Mouse (Mus musculus): ENCODE results near the gene Ppard. TPM values are rescaled to one million over a fixed set of nuclear protein-coding genes. Genes with fewer than 3 reads are reported as not detected.

Gene Ppard
- polyA plus RNA-seq, 1 experiment, result 28.0 TPM

DNA sequence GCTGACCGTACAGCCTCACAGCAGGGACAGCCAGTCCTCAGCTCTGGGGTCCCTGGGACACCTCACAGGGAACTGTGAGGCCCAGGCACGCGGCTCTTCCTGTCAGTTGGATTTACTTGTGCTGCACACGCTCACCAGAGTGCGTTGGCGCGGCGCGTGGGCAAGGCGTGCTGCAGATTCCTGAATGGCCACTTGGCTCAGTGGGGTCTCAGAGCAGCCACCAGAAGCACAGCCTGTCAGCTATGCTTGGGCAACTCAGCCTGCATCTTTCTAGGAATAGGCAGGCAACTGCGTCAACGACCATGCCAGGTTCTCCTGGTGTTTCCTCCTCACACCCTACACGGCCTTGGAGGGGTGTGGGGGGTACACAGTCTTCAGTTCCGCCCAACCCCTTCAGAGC lies 44.7 kb downstream of the Ppard start:
- Histone ChIP-seq H3K27me3 (replicated peaks; ENCODE audit: control insufficient read depth, insufficient read depth, low read length) (no peaks in the 10 kb centered on the region), H3K4me3 (ENCODE audit: insufficient read depth, low read depth, low read length) (no peak overlapping the region), H3K36me3 (ENCODE audit: control insufficient read depth, insufficient read depth, low read length) (no peaks in the 10 kb centered on the region), H3K27ac (ENCODE audit: insufficient read depth, low read depth, low read length) (no peak overlapping the region), H3K4me1 (ENCODE audit: control insufficient read depth, insufficient read depth, low read length) (peaks cover 30% of the 10 kb centered on the region)
- DNase-seq, result no peak
- WGBS, result 79% methylated on average over 14 of the region's 14 CpGs
- TF ChIP-seq POLR2A (IDR thresholded peaks at IDR 0.05; ENCODE audit: low read depth, low read length) (no peak), CTCF (conservative IDR thresholded peaks at IDR 0.05; ENCODE audit: insufficient read depth, insufficient read length, low read depth, low read length) (no peak)

DNA sequence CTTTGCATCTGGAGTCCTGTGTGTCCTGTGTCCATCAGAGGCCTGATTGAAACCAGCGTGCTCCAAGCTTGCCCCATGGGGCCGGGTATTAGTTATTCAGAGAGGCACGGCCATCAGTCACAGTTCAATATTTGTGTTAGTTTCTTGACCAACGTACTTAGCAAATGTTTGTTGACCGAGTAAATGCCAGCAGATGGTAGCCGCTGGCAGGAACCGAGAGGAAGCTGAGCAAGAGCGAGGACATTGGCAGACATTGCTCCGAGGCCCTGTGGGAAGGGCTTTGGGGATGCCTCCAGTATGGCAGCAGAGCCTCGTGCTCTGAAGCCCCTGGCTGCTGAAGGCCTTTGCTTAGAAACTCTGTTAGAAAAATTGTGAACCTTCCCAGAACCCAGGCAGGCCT lies 45.2 kb downstream of the Ppard start:
- 75% methylated on average over 10 of the region's 10 CpGs for WGBS
- no peaks in the 10 kb centered on the region for H3K36me3 ChIP-seq (ENCODE audit: control insufficient read depth, insufficient read depth, low read length)
- no peak overlapping the region for H3K4me3 ChIP-seq (ENCODE audit: insufficient read depth, low read depth, low read length)
- no peak for DNase-seq
- no peak overlapping the region for H3K27ac ChIP-seq (ENCODE audit: insufficient read depth, low read depth, low read length)
- H3K27me3 ChIP-seq (replicated peaks; ENCODE audit: control insufficient read depth, insufficient read depth, low read length), result no peaks in the 10 kb centered on the region
- peaks cover 33% of the 10 kb centered on the region for H3K4me1 ChIP-seq (ENCODE audit: control insufficient read depth, insufficient read depth, low read length)
- TF ChIP-seq POLR2A (IDR thresholded peaks at IDR 0.05; ENCODE audit: low read depth, low read length) (no peak), CTCF (conservative IDR thresholded peaks at IDR 0.05; ENCODE audit: insufficient read depth, insufficient read length, low read depth, low read length) (no peak)

DNA sequence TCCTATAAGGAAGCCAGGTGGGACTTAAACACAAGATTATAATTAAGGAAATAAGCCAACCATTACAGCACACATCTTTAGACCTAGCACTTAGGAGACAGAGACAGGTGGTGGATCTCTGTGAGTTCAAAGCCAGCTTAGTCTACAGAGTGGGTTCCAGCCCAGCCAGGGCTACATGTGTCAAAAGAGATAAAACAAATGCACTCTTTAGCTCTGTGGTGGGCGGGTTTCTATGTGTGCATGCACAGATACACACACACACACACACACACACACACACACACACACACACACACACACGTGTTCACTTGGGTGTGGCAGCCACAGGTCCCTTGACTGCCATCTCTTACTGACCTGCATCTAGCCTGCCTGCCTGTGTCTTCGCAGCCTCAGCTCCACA lies 45.7 kb downstream of the Ppard start:
- Histone ChIP-seq H3K36me3 (ENCODE audit: control insufficient read depth, insufficient read depth, low read length) (no peaks in the 10 kb centered on the region), H3K4me1 (ENCODE audit: control insufficient read depth, insufficient read depth, low read length) (peaks cover 37% of the 10 kb centered on the region), H3K27me3 (replicated peaks; ENCODE audit: control insufficient read depth, insufficient read depth, low read length) (no peaks in the 10 kb centered on the region), H3K27ac (ENCODE audit: insufficient read depth, low read depth, low read length) (no peak overlapping the region), H3K4me3 (ENCODE audit: insufficient read depth, low read depth, low read length) (no peak overlapping the region)
- TF ChIP-seq POLR2A (IDR thresholded peaks at IDR 0.05; ENCODE audit: low read depth, low read length) (no peak), CTCF (conservative IDR thresholded peaks at IDR 0.05; ENCODE audit: insufficient read depth, insufficient read length, low read depth, low read length) (no peak)
- 90% methylated on average over 3 of the region's 3 CpGs for WGBS
- DNase-seq, result no peak

DNA sequence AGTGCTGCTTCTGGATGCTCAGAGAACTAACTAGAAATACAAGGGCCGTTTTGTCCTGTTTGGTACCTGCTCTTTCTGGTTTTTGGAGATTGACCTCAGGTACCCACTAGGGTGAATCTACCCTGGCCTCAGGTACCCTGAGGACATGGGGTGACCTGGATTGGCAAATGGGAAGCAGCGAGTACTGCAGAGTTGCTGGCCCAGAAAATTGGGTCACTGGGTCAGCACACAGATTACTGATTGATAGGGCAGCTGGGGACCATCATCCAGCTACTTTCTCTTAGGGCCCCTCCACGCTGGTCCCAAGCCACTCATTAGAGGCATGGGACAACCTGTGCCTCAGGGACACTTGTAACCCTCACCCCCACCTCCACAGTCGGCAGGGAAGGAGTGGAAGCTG lies 46.7 kb downstream of the Ppard start:
- 16% methylated on average over 4 of the region's 4 CpGs for WGBS
- TF ChIP-seq POLR2A (IDR thresholded peaks at IDR 0.05; ENCODE audit: low read depth, low read length) (no peak), CTCF (conservative IDR thresholded peaks at IDR 0.05; ENCODE audit: insufficient read depth, insufficient read length, low read depth, low read length) (no peak)
- no peaks in the 10 kb centered on the region for H3K27me3 ChIP-seq (replicated peaks; ENCODE audit: control insufficient read depth, insufficient read depth, low read length)
- peak; percentile 84 for DNase-seq
- H3K4me1 ChIP-seq (ENCODE audit: control insufficient read depth, insufficient read depth, low read length), result peaks cover 41% of the 10 kb centered on the region
- no peak overlapping the region for H3K27ac ChIP-seq (ENCODE audit: insufficient read depth, low read depth, low read length)
- H3K36me3 ChIP-seq (ENCODE audit: control insufficient read depth, insufficient read depth, low read length), result no peaks in the 10 kb centered on the region
- no peak overlapping the region for H3K4me3 ChIP-seq (ENCODE audit: insufficient read depth, low read depth, low read length)

DNA sequence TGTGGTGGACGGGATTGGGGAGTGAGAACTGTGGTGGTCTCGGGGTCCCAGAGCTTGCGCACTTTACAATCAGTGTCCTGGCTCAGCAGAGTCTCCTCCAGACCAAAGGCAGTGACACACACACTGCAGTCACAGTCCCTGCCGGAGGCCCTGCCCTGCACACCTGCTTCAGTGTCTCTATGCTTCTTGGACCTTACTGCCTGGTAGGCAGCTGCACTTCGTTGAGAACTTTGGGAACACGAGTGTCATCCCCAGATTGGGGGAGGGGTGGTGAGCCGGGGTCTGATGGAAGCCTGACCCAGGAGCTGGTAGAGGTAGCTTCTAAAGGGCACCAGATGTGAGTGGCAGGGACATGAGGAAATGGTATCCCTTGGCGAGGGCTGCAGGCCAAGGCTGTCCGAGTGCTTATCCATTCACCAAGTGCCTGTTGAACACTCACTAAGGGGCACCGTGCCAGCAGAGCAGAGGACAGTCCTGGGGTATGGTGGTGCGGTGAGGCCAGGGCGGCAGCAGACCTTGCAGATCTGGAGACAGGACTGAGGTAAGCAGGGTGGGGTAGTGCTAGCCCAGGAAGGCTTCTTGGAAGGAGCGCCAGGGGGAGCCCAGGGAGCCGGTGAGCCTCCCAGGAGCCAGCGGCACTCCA lies 47.4 kb downstream of the Ppard start:
- no peaks in the 10 kb centered on the region for H3K36me3 ChIP-seq (ENCODE audit: control insufficient read depth, insufficient read depth, low read length)
- WGBS, result 47% methylated on average over 15 of the region's 15 CpGs
- H3K27me3 ChIP-seq (replicated peaks; ENCODE audit: control insufficient read depth, insufficient read depth, low read length), result no peaks in the 10 kb centered on the region
- H3K4me3 ChIP-seq (ENCODE audit: insufficient read depth, low read depth, low read length), result peak overlapping the region; percentile 3; the same call in 1 of the 2 replicates
- peak; percentile 94 for DNase-seq
- H3K4me1 ChIP-seq (ENCODE audit: control insufficient read depth, insufficient read depth, low read length), result peaks cover 41% of the 10 kb centered on the region
- TF ChIP-seq POLR2A (IDR thresholded peaks at IDR 0.05; ENCODE audit: low read depth, low read length) (no peak), CTCF (conservative IDR thresholded peaks at IDR 0.05; ENCODE audit: insufficient read depth, insufficient read length, low read depth, low read length) (no peak)
- no peak overlapping the region for H3K27ac ChIP-seq (ENCODE audit: insufficient read depth, low read depth, low read length)

DNA sequence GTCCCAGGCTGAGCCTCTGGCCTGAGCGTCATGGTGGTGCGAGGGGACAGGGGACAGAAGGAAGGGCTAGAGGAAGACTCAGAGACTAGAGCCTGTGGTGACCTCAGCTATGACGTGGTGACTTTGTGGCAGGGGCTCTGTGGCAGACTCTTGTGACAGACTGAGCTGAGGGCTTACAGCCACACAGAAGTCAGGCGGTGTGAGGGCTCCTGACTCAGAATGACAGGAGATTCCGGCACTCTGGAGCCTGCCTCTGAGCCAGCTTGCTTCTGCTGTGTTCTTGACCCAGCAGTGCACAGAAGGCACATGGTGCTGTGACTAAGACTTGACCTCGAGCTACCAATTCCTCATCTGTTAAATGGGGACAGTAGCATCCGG lies 47.9 kb downstream of the Ppard start:
- WGBS, result 46% methylated on average over 7 of the region's 7 CpGs
- peak overlapping the region; percentile 3; the same call in 1 of the 2 replicates for H3K4me3 ChIP-seq (ENCODE audit: insufficient read depth, low read depth, low read length)
- no peak overlapping the region for H3K27ac ChIP-seq (ENCODE audit: insufficient read depth, low read depth, low read length)

DNA sequence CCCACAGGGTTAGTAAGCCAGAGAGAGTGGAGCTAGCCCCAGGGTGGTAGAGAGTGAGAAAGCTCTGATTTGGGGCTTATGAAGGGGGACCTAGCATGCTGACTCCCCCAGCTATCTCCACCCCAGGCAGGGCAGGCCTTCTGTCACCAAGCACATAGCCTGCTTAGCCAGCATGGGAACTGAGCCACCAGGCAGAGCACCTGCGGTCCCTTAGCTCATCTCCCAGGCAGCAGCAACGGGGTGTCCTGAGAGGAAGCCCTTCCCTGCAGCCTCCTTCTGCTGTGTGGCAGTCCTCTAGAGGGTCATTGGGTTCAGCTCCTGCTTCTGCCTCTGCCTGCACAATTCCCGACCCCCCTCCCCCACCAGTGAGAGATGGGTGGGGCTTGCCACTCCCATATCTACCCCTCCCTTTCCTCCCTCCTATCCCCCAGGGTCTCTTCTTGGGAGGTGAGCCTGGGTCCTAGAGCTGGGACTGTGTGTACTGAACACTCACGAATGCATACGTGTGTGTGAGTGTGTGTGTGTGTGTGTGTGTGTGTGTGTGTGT lies 48.4 kb downstream of the Ppard start:
- WGBS, result 18% methylated on average over 5 of the region's 5 CpGs
- no peak for DNase-seq
- H3K4me1 ChIP-seq (ENCODE audit: control insufficient read depth, insufficient read depth, low read length), result peaks cover 46% of the 10 kb centered on the region
- H3K27ac ChIP-seq (ENCODE audit: insufficient read depth, low read depth, low read length), result no peak overlapping the region
- no peak for TF ChIP-seq CTCF (conservative IDR thresholded peaks at IDR 0.05; ENCODE audit: insufficient read depth, insufficient read length, low read depth, low read length)
- no peak for TF ChIP-seq POLR2A (IDR thresholded peaks at IDR 0.05; ENCODE audit: low read depth, low read length)
- no peak overlapping the region for H3K4me3 ChIP-seq (ENCODE audit: insufficient read depth, low read depth, low read length)
- no peaks in the 10 kb centered on the region for H3K27me3 ChIP-seq (replicated peaks; ENCODE audit: control insufficient read depth, insufficient read depth, low read length)
- H3K36me3 ChIP-seq (ENCODE audit: control insufficient read depth, insufficient read depth, low read length), result no peaks in the 10 kb centered on the region

More for the DNA sequence above, 47.9 kb downstream of the Ppard start:
- DNase-seq, result no peak
- Histone ChIP-seq H3K4me1 (ENCODE audit: control insufficient read depth, insufficient read depth, low read length) (peaks cover 42% of the 10 kb centered on the region), H3K27me3 (replicated peaks; ENCODE audit: control insufficient read depth, insufficient read depth, low read length) (no peaks in the 10 kb centered on the region), H3K36me3 (ENCODE audit: control insufficient read depth, insufficient read depth, low read length) (no peaks in the 10 kb centered on the region)
- TF ChIP-seq POLR2A (IDR thresholded peaks at IDR 0.05; ENCODE audit: low read depth, low read length) (no peak), CTCF (conservative IDR thresholded peaks at IDR 0.05; ENCODE audit: insufficient read depth, insufficient read length, low read depth, low read length) (no peak)

All from kidney, adult 2 months (tissue).